Mouse (Mus musculus): ENCODE data around the gene Smad5. TPM values are rescaled to one million over a fixed set of nuclear protein-coding genes. Genes with fewer than 3 reads are reported as not detected.
A peak's percentile ranks its signal among the peaks of the same experiment; 100 is the strongest.

Smad5 gene
- polyA plus RNA-seq, 1 experiment from 2014 or later = 31.7 TPM

DNA sequence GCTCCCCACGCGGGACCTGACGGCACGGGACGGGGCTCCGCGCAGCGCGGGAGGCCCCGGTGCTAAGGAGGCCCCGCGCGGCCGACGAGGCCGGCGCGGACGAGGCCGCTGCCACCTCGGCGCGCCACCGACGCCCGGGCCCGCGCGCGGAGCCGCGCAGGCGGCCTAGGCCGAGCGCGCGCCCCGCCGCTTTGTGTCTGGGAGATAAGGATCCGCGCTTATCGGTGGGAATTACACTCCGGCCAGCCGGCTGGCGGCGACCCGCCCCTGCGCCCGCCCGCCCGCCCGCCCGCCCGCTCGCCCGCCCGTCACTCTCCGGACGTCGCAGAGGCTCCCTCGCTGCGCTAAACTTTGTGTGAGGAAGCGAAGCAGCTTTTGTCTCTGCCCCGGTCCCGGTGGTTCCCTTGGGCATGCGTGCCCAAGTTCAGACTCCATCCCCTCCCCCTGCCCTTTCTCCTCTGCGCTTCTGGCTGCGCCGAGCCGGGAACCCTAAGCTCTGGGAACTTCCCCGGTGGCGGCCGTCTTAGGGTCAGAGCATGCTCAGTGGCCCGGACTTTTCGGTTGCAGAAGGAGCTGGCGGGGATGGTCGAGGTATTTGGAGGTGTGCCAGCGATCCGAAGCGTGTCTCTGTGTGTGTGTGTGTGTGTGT is 536 bp downstream of the Smad5 start:
- Histone ChIP-seq H3K27me3 (no peaks in the 10 kb centered on the region), H3K36me3 (no peaks in the 10 kb centered on the region), H3K9me3 (replicated peaks) (no peaks in the 10 kb centered on the region), H3K27ac (replicated peaks) (peak overlapping the region; percentile 98), H3K4me1 (peaks cover 50% of the 10 kb centered on the region), H3K9ac (peak overlapping the region; percentile 92), H3K4me2 (replicated peaks) (peak overlapping the region; percentile 61), H3K4me3 (replicated peaks) (peak overlapping the region; percentile 74)
- ATAC-seq (ENCODE audit: insufficient number of reproducible peaks, low FRiP score, low TSS enrichment, low read depth) = peak; percentile 79
- WGBS = 0% methylated on average over 62 of the region's 80 CpGs

DNA sequence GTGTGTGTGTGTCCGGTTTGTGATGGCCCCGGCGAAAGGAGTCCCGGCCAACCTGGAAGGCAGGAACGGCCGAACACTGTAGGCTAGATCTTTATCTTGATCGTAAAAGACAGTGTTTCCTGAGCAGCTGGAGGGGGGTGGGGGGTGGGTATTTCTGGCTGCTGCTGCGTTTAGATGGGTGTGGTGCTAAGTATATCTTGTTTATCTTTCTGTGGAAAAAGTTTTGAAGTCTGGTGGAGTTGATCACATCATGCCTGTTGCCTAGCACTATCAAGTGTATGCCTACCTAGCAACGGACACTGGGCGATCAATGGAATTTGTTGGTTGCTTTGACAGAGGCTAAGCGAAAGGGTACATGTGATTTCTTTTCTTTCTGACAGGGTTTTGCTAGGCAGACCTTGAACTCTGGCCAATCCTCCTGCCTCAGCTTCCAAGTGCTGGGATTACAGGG is 1.1 kb downstream of the Smad5 start:
- peak; percentile 27; the same call in 1 of the 2 replicates for ATAC-seq (ENCODE audit: insufficient number of reproducible peaks, low FRiP score, low TSS enrichment, low read depth)
- Histone ChIP-seq H3K4me3 (replicated peaks) (peak overlapping the region; percentile 74), H3K27me3 (no peaks in the 10 kb centered on the region), H3K9me3 (replicated peaks) (no peaks in the 10 kb centered on the region), H3K4me1 (peaks cover 45% of the 10 kb centered on the region), H3K4me2 (replicated peaks) (peak overlapping the region; percentile 61), H3K36me3 (no peaks in the 10 kb centered on the region), H3K27ac (replicated peaks) (peak overlapping the region; percentile 98), H3K9ac (peak overlapping the region; percentile 92)
- under 1% methylated on average over 11 of the region's 11 CpGs for WGBS

DNA sequence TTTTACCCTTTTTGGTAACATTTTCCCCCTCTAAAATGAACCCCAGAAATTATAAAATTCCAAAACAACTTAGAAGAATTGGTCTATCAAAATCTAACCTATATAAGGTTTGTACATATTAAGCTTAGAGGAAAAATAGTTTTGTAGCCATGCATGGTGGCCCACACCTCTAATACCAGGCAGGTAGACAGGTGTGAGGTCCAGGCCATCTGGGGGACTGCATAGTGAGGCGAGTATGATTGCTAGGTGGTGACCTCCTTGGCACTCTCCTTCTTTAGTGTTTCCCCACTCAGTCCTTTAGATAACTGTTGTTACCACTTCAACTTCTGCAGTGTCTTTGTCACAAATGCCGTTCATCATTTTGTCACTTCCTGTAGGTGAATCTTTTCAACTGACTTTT is 1.8 kb downstream of the Smad5 start:
- Histone ChIP-seq H3K9me3 (replicated peaks) (no peaks in the 10 kb centered on the region), H3K9ac (0 out of 2 replicates have a peak overlapping the region, but pooled peaks have one; percentile 2), H3K4me1 (peaks cover 43% of the 10 kb centered on the region), H3K36me3 (0 out of 2 replicates have a peak, but pooled peaks cover 4% of the 10 kb centered on the region), H3K27ac (replicated peaks) (no peak overlapping the region; the same call in 1 of the 2 replicates), H3K4me2 (replicated peaks) (peak overlapping the region; percentile 61), H3K4me3 (replicated peaks) (peak overlapping the region; percentile 74), H3K27me3 (no peaks in the 10 kb centered on the region)
- WGBS = 53% methylated on average over 2 of the region's 2 CpGs
- ATAC-seq (ENCODE audit: insufficient number of reproducible peaks, low FRiP score, low TSS enrichment, low read depth) = no peak

DNA sequence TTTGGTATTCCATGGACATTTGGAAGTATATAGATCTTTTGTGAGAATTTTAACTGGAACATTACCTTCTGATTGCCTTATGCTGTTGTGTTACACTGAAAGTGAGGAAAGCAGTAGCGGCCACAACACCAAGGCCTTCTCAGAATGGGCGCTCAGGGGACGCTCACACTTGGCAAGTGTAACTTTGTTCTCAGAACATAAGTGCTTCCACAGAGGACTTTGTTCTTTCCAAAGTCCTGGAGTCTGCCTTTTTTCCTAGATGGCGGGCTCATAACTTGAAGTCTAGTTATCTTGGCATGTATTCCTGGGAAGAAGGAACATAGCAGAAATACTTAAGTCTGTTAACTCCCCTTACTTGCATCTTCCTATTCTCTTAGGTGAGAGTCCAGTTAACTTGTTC is 4.3 kb downstream of the Smad5 start:
- no peaks in the 10 kb centered on the region for H3K9me3 ChIP-seq (replicated peaks)
- no peak overlapping the region for H3K4me3 ChIP-seq (replicated peaks)
- no peak overlapping the region for H3K9ac ChIP-seq
- ATAC-seq (ENCODE audit: insufficient number of reproducible peaks, low FRiP score, low TSS enrichment, low read depth) = no peak
- H3K4me2 ChIP-seq (replicated peaks) = no peak overlapping the region
- H3K4me1 ChIP-seq = peaks cover 45% of the 10 kb centered on the region
- H3K27me3 ChIP-seq = no peaks in the 10 kb centered on the region
- H3K36me3 ChIP-seq = peaks cover 5% of the 10 kb centered on the region; the same call in 1 of the 2 replicates
- H3K27ac ChIP-seq (replicated peaks) = no peak overlapping the region
- 92% methylated on average over 4 of the region's 4 CpGs for WGBS

DNA sequence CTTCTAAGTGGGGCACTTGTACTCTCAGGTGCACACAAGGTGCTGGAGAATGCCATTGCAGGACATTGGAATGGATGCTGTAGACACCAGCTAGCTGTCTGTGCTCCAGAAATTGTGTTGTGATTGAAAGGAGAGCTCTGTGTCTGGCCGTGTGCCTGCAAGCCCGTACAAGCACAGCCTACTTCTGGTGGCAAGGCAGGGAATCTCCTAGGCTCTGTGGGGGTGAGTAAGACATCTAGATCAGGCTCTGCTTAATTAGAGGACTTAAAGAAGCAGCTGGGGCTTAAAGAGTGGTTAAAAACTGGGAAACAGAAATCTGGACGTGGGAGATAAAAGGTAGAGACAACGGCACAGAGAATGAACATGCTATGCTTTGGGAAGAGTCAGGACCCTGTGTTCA is 4.8 kb downstream of the Smad5 start:
- H3K4me1 ChIP-seq = peaks cover 40% of the 10 kb centered on the region
- H3K27me3 ChIP-seq = no peaks in the 10 kb centered on the region
- H3K4me3 ChIP-seq (replicated peaks) = no peak overlapping the region
- peaks cover 10% of the 10 kb centered on the region; the same call in 1 of the 2 replicates for H3K36me3 ChIP-seq
- WGBS = 56% methylated on average over 4 of the region's 4 CpGs
- no peaks in the 10 kb centered on the region for H3K9me3 ChIP-seq (replicated peaks)
- ATAC-seq (ENCODE audit: insufficient number of reproducible peaks, low FRiP score, low TSS enrichment, low read depth) = no peak
- H3K4me2 ChIP-seq (replicated peaks) = no peak overlapping the region
- no peak overlapping the region for H3K27ac ChIP-seq (replicated peaks)
- no peak overlapping the region for H3K9ac ChIP-seq

DNA sequence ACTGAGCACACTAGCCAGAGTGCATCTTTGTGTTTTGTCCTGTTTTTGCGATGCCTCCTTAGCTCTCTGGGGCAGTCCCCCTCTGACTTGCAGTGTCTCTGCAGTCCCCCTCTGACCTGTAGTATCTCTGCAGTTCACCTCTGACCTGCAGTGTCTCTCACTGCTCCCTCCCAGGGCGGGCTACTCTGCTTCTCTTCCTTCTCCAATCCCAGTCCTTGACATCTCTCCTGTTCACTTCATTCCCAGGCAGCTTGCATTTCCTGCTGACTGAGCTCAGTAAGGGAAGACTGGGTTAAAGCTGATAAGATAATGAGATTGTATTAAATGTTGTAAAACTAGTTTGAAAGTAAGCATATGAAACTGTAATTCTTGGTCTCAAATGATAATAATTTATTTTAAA is 7.8 kb downstream of the Smad5 start:
- ATAC-seq (ENCODE audit: insufficient number of reproducible peaks, low FRiP score, low TSS enrichment, low read depth) = no peak
- H3K4me2 ChIP-seq (replicated peaks) = no peak overlapping the region
- peaks cover 11% of the 10 kb centered on the region; the same call in 1 of the 2 replicates for H3K36me3 ChIP-seq
- no peak overlapping the region for H3K9ac ChIP-seq
- 72% methylated on average over 2 of the region's 2 CpGs for WGBS
- no peak overlapping the region for H3K4me3 ChIP-seq (replicated peaks)
- no peaks in the 10 kb centered on the region for H3K9me3 ChIP-seq (replicated peaks)
- H3K27ac ChIP-seq (replicated peaks) = no peak overlapping the region
- peaks cover 24% of the 10 kb centered on the region for H3K4me1 ChIP-seq
- H3K27me3 ChIP-seq = no peaks in the 10 kb centered on the region

DNA sequence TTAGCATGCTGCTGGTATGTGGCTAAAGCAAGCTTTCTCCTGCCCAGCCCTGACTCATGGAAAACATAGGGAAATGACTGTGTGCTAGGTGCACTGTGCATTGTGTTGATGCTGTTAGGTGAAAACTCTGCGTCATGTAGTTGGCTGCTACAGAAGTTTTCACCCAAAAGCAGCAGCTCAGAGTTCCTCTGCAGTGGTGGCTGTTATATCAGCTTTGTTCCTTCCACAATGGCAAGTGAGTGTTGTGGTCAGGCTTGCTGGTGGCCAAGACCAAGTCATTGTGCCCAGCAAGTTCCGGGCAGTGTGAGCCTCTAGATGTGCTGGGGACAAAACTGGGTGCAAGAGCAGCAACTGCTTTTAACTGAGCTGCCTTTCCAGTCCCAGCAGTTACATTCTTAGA is 9.4 kb downstream of the Smad5 start:
- ATAC-seq (ENCODE audit: insufficient number of reproducible peaks, low FRiP score, low TSS enrichment, low read depth) = no peak
- H3K27me3 ChIP-seq = no peaks in the 10 kb centered on the region
- no peak overlapping the region for H3K9ac ChIP-seq
- H3K4me1 ChIP-seq = peaks cover 15% of the 10 kb centered on the region
- 94% methylated on average over 2 of the region's 2 CpGs for WGBS
- H3K9me3 ChIP-seq (replicated peaks) = no peaks in the 10 kb centered on the region
- H3K36me3 ChIP-seq = peaks cover 11% of the 10 kb centered on the region; the same call in 1 of the 2 replicates
- H3K27ac ChIP-seq (replicated peaks) = no peak overlapping the region
- H3K4me3 ChIP-seq (replicated peaks) = no peak overlapping the region
- H3K4me2 ChIP-seq (replicated peaks) = no peak overlapping the region

DNA sequence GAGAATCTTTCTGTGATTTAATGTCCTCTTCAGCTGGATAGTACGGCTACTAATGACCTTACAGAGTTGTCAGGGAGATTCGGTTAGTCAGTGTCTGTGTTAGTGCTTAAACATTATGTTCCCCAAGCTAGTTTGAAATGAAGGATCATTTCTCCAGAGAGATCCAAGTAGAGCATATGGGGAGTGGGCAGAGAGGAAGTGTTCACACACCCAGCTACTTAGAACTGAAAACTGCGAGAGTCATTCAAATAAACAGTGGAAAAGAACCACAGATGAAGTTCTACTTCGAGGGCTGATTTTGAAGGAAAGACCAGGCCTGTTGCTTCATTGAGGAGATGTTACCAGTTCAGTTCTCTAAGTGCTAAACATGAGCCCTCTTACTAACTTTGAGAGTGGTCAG is 23.7 kb downstream of the Smad5 start:
- Histone ChIP-seq H3K27me3 (no peaks in the 10 kb centered on the region), H3K27ac (replicated peaks) (no peak overlapping the region), H3K4me3 (replicated peaks) (no peak overlapping the region), H3K4me1 (no peaks in the 10 kb centered on the region), H3K4me2 (replicated peaks) (no peak overlapping the region), H3K36me3 (peaks cover 63% of the 10 kb centered on the region), H3K9ac (no peak overlapping the region), H3K9me3 (replicated peaks) (no peaks in the 10 kb centered on the region)
- WGBS = 88% methylated on average over 4 of the region's 4 CpGs
- ATAC-seq (ENCODE audit: insufficient number of reproducible peaks, low FRiP score, low TSS enrichment, low read depth) = no peak

DNA sequence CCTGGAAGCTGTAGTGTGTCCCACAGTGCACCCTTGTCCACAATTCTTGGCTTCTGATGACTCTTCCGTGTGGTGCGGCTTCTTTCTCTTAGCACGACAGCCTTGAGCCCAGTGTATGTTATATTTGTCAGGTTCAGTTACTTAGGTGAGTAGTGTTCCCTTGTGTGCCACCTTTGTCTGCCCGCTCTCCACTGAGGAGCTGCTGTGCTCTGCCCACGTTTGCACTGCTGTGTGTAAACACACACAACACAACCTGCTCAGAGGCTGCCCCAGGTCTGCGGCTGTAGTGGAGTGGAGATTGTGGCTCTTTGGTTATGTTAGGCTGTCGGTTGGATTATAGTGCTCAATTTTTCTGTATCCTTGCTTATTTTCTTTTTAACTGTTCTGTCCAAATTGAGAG is 26.2 kb downstream of the Smad5 start:
- no peak for ATAC-seq (ENCODE audit: insufficient number of reproducible peaks, low FRiP score, low TSS enrichment, low read depth)
- H3K36me3 ChIP-seq = peaks cover 73% of the 10 kb centered on the region
- H3K4me1 ChIP-seq = no peaks in the 10 kb centered on the region
- WGBS = 92% methylated on average over 7 of the region's 7 CpGs
- H3K9me3 ChIP-seq (replicated peaks) = no peaks in the 10 kb centered on the region
- H3K27me3 ChIP-seq = no peaks in the 10 kb centered on the region
- H3K9ac ChIP-seq = no peak overlapping the region
- H3K4me3 ChIP-seq (replicated peaks) = no peak overlapping the region
- no peak overlapping the region for H3K4me2 ChIP-seq (replicated peaks)
- no peak overlapping the region for H3K27ac ChIP-seq (replicated peaks)

DNA sequence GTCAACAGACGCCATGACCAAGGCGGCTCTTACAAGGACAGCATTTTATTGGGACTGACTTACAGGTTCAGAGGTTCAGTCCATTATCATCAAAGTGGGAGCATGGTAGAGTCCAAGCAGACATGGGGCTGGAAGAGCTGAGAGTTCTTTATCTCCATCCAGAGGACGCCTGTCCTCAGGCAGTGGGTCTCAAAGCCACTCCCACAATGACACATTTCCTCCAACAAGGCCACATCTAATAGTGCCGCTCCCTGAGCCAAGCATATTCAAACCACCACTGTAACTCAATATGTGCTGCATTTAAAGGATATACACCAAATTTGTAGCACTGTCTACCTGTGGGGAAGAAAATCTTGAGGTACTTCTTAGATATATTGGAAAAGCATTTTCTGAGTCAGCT is 31.8 kb downstream of the Smad5 start:
- Histone ChIP-seq H3K4me1 (no peaks in the 10 kb centered on the region), H3K27ac (replicated peaks) (no peak overlapping the region), H3K4me3 (replicated peaks) (no peak overlapping the region), H3K9me3 (replicated peaks) (no peaks in the 10 kb centered on the region), H3K9ac (no peak overlapping the region), H3K27me3 (no peaks in the 10 kb centered on the region), H3K36me3 (peaks cover 73% of the 10 kb centered on the region), H3K4me2 (replicated peaks) (no peak overlapping the region)
- WGBS = 83% methylated on average over 4 of the region's 4 CpGs
- no peak for ATAC-seq (ENCODE audit: insufficient number of reproducible peaks, low FRiP score, low TSS enrichment, low read depth)

DNA sequence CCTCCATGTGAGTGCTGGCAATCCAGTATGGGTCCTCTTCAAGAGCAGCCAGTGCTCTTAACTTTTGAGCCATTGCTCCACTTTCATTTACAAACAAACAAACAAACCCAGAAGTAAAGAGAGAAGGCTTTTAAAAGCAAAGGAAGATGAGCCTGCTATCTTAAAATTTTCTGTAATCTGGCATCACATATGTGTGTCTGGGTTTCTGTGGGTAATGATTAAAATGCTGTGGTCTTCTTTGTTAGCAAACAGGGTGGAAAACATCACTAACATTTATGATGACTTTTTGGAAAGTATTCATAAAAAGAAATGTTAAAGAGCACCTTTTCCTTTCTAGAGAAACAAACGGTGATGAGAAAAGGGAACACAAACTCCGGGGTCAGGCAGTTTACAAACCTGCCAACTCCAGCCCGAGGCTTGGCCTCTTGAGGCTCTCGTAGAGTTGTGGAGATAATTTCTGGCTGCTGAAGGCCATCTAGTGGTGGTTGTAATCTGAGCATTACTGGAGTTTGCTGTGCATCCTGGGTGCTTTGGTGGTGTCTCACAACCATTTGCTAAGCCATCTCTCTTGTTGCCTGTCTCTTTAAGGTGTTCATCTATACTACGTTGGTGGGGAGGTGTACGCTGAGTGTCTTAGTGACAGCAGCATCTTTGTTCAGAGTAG is 32.5 kb downstream of the Smad5 start:
- Histone ChIP-seq H3K36me3 (peaks cover 73% of the 10 kb centered on the region), H3K4me3 (replicated peaks) (no peak overlapping the region)
- no peak for ATAC-seq (ENCODE audit: insufficient number of reproducible peaks, low FRiP score, low TSS enrichment, low read depth)

More for the DNA sequence above, 32.5 kb downstream of the Smad5 start:
- Histone ChIP-seq H3K27ac (replicated peaks) (no peak overlapping the region), H3K4me2 (replicated peaks) (no peak overlapping the region), H3K9me3 (replicated peaks) (no peaks in the 10 kb centered on the region), H3K27me3 (no peaks in the 10 kb centered on the region), H3K9ac (no peak overlapping the region), H3K4me1 (no peaks in the 10 kb centered on the region)
- 55% methylated on average over 6 of the region's 6 CpGs for WGBS
